Mouse (Mus musculus): ENCODE data around the gene Hba-a2.

GRCm38 (mm10) chr11:32268952-32269351 lies 27.3 kb upstream of the Hba-a2 start:
- TF ChIP-seq CTCF (IDR thresholded peaks at IDR 0.05; ENCODE audit: low read depth, low read length) (no peak), POLR2A (IDR thresholded peaks at IDR 0.05; ENCODE audit: borderline replicate concordance, low read depth, low read length) (no peak)
